Mouse (Mus musculus): ENCODE results near the gene Ifrd2.

- TF ChIP-seq CTCF (IDR thresholded peaks at IDR 0.05; ENCODE audit: low read depth), result no peak
- TF ChIP-seq EP300 (IDR thresholded peaks at IDR 0.05; ENCODE audit: low read depth), result peak; percentile 72
Measured at GRCm38 (mm10) chr9:107587833-107588639, 594 bp downstream of the Ifrd2 start.

All from liver, embryonic 14.5 days (tissue).